Mouse (Mus musculus) liver, embryonic 14.5 days (tissue): ENCODE results near the gene Fam120a. TPM values are rescaled to one million over a fixed set of nuclear protein-coding genes. Genes with fewer than 3 reads are reported as not detected.
A peak's percentile ranks its signal among the peaks of the same experiment; 100 is the strongest.

Experiments used
- ATAC-seq: fragments of 200-750 bp; cut with Nextera tagmentation; 2 replicates; pipeline ENCODE4 v1.8.0; 2017; ENCODE audit warnings: moderate number of reproducible peaks, mild to moderate bottlenecking, moderate library complexity; ENCODE audit not compliant: insufficient read depth
- DNase-seq, 3 experiments: peaks; one replicate each; pipeline ENCODE4 v3.0.0-alpha.2; 2012 to 2013; ENCODE audit warnings: low read depth in 3 of 3, low spot score in 3 of 3
- H3K27ac ChIP-seq: fragments of 300-500 bp; sonication (generic); 2 replicates; pipeline ENCODE4 v1.5.1; 2014; ENCODE audit warnings: moderate library complexity, mild to moderate bottlenecking, control low read depth, inconsistent platforms
- H3K27me3 ChIP-seq: fragments of 300-500 bp; sonication (generic); 2 replicates; pipeline ENCODE4 v1.6.1; 2014; ENCODE audit warnings: mild to moderate bottlenecking, low read length, moderate library complexity; ENCODE audit not compliant: control insufficient read depth, insufficient read depth
- H3K36me3 ChIP-seq: fragments of 300-500 bp; sonication (generic); replicated peaks from 2 replicates; pipeline ENCODE4 v1.6.1; 2014; ENCODE audit warnings: low read depth; ENCODE audit not compliant: control insufficient read depth, insufficient read depth
- H3K4me1 ChIP-seq, 2 experiments: fragments of 200-500 bp in 1 of 2; fragments of 300-500 bp in 1 of 2; sonication (generic) in 1 of 2; replicated peaks; 2 replicates each; pipeline ENCODE4 v1.6.1; 2012 to 2014; ENCODE audit warnings: antibody characterized with exemption in 1 of 2, inconsistent platforms in 1 of 2, low read length in 1 of 2; ENCODE audit not compliant: control insufficient read depth in 2 of 2, insufficient read depth in 2 of 2
- H3K4me2 ChIP-seq: fragments of 300-500 bp; sonication (generic); 2 replicates; pipeline ENCODE4 v1.6.1; 2014; ENCODE audit warnings: low read depth, mild to moderate bottlenecking, control low read depth, moderate library complexity
- H3K4me3 ChIP-seq, 2 experiments: fragments of 200-500 bp in 1 of 2; fragments of 300-500 bp in 1 of 2; sonication (generic) in 1 of 2; 2 replicates each; pipeline ENCODE4 v1.5.1; 2012 to 2014; ENCODE audit warnings: low read depth in 2 of 2, low read length in 2 of 2, mild to moderate bottlenecking in 2 of 2, control low read depth in 1 of 2, inconsistent platforms in 1 of 2, moderate library complexity in 1 of 2; ENCODE audit not compliant: insufficient read depth in 1 of 2
- H3K9ac ChIP-seq: fragments of 300-500 bp; sonication (generic); replicated peaks from 2 replicates; pipeline ENCODE4 v1.6.1; 2014; ENCODE audit warnings: mild to moderate bottlenecking, control low read depth, moderate library complexity
- H3K9me3 ChIP-seq: fragments of 300-500 bp; sonication (generic); 2 replicates; pipeline ENCODE4 v1.6.1; 2016; ENCODE audit warnings: low read length, mixed read lengths; ENCODE audit not compliant: control insufficient read depth
- CTCF ChIP-seq: IDR thresholded peaks from 2 replicates; pipeline ENCODE4 v1.5.1; 2016; ENCODE audit warnings: antibody characterized with exemption, low read depth, control low read depth
- EP300 ChIP-seq: IDR thresholded peaks from 2 replicates; pipeline ENCODE4 v1.6.1; 2016; ENCODE audit warnings: antibody characterized with exemption, low read depth
- WGBS: fragments of 180-500 bp; shearing (Covaris S2); extraction: QIAGEN DNeasy Blood & Tissue Kit; methylation state at CpG from one replicate; pipeline ENCODE4 v1.1.7; 2014; ENCODE audit not compliant: insufficient replicate concordance; 5-methylcytosine and 5-hydroxymethylcytosine counted together
- polyA plus RNA-seq, 2 experiments: library from polyadenylated mRNA; depleted of rRNA in 1 of 2; stranded (reverse) in 1 of 2; unstranded in 1 of 2; fragments of >200 nt; fragmentation: Nextera tagmentation in 1 of 2; extraction: Ambion mirVana in 1 of 2; gene quantifications; 2 replicates each; pipeline versions ENCODE4 v1.2.1 to v1.2.3; 2012 to 2014

The Fam120a gene
- polyA plus RNA-seq, 2 experiments: 19.1 to 37.4 TPM

DNA sequence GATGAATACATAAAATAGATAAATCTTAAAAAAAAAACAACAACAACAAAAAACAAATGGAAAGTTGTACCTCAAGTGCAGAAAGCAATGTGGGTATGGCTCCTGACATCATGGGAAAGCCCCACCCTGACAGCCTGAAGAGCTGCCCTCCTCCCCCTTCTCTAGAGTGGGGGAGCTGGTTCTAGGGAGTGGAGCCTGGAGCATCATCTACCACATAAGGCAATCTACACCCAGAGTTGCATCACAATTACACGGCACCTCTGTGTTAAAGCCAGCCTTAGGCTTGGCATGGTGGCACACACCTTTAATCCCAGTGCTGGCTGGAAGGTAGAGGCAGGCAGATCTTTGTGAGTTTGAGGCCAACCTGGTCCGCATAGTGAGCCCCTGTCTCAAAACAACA, 6.9 kb upstream of the Fam120a start:
- no peak for DNase-seq
- H3K36me3 ChIP-seq: no peaks in the 10 kb centered on the region
- no peak overlapping the region for H3K9ac ChIP-seq
- TF ChIP-seq EP300: no peak
- H3K9me3 ChIP-seq: no peaks in the 10 kb centered on the region
- WGBS: 64% methylated on average over 2 of the region's 2 CpGs
- no peak overlapping the region for H3K27ac ChIP-seq
- H3K4me1 ChIP-seq: peaks cover 10 to 15% of the 10 kb centered on the region in 2 experiments
- no peaks in the 10 kb centered on the region for H3K27me3 ChIP-seq
- no peak overlapping the region for H3K4me3 ChIP-seq
- H3K4me2 ChIP-seq: no peak overlapping the region
- ATAC-seq: no peak

DNA sequence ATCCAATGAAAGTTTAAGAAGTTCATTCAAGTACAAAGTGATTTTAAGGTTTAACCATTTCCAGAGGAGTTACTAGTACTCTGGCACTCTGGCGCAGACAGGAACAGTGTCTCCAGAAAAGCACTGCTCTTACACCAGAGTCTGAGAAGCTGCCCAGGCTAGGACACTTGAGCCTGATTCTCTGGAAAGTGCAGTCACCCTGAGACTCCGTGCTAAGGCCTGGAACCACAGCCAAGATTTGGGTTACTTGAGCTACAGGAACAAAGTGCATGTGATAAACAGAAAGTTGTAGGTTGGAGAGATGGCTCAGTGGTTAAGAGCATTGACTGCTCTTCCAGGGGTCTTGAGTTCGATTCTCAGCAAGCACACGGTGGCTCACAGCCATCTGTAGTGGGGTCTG, 6.4 kb upstream of the Fam120a start:
- peaks cover 15% of the 10 kb centered on the region in 2 experiments for H3K4me1 ChIP-seq
- 0 out of 2 replicates have a peak, but pooled peaks have one; percentile 19 for TF ChIP-seq CTCF
- no peak for TF ChIP-seq EP300

DNA sequence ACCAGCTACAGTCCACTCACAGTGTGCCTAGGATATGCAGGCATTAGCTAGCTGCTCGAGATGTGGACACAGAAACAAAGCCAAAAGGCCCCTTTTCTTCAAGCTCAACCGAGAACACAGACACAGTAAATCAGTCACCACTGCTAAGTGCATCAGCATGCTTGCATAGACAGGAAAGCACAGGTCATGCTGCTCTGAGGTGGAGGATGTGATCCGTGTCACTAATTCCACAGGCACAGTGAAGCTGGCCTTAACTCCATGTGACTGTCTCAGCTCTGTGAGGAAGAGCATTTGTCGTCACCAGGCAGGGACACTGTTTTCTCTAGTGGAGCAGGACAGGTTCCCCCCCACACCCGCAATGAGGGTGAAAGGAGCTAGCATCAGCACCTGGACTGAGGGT, 5.4 kb upstream of the Fam120a start:
- Histone ChIP-seq H3K4me3 (no peak overlapping the region), H3K4me2 (no peak overlapping the region), H3K4me1 (peaks cover 14 to 15% of the 10 kb centered on the region in 2 experiments), H3K27me3 (no peaks in the 10 kb centered on the region), H3K9ac (no peak overlapping the region), H3K9me3 (no peaks in the 10 kb centered on the region), H3K36me3 (no peaks in the 10 kb centered on the region), H3K27ac (no peak overlapping the region)
- 67% methylated on average over 5 of the region's 5 CpGs for WGBS
- no peak for DNase-seq
- no peak for ATAC-seq
- TF ChIP-seq EP300: no peak
- no peak for TF ChIP-seq CTCF

More for the DNA sequence above, 6.4 kb upstream of the Fam120a start:
- H3K27ac ChIP-seq: no peak overlapping the region
- no peak overlapping the region for H3K4me3 ChIP-seq
- H3K27me3 ChIP-seq: no peaks in the 10 kb centered on the region
- H3K36me3 ChIP-seq: no peaks in the 10 kb centered on the region
- no peak overlapping the region for H3K9ac ChIP-seq
- H3K9me3 ChIP-seq: no peaks in the 10 kb centered on the region
- no peak for DNase-seq
- 75% methylated on average over 4 of the region's 4 CpGs for WGBS
- no peak for ATAC-seq
- no peak overlapping the region for H3K4me2 ChIP-seq

DNA sequence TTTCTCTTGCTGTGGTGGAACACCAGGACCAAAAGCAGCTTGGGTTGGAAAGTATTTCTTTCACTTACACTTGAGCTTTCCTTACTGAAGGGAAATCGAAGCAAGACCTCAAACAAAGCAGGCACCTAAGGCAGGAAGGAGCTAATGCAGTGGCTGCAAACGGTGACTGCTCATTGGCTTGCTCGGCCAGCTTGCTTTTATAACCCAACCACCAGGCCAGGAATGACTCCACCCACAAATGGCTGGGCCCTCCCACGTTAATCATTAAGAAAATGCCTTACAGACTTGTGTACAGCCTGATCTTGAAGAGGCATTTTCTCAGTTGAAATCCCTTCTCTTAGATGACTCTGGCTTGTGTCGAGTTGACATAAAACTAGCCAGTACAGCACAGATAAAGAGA, 3.2 kb upstream of the Fam120a start:
- peak overlapping the region; percentile 25 for H3K27ac ChIP-seq
- peak overlapping the region; percentile 29 for H3K4me2 ChIP-seq
- H3K4me3 ChIP-seq: no peak overlapping the region
- H3K9ac ChIP-seq: no peak overlapping the region
- H3K9me3 ChIP-seq: no peaks in the 10 kb centered on the region
- 41% methylated on average over 5 of the region's 5 CpGs for WGBS
- no peak for TF ChIP-seq EP300
- no peak for TF ChIP-seq CTCF
- ATAC-seq: no peak
- H3K36me3 ChIP-seq: no peaks in the 10 kb centered on the region
- peak; percentile 49 to 57 (median 54) for DNase-seq
- peaks cover 12 to 17% of the 10 kb centered on the region in 2 experiments for H3K4me1 ChIP-seq
- H3K27me3 ChIP-seq: no peaks in the 10 kb centered on the region

DNA sequence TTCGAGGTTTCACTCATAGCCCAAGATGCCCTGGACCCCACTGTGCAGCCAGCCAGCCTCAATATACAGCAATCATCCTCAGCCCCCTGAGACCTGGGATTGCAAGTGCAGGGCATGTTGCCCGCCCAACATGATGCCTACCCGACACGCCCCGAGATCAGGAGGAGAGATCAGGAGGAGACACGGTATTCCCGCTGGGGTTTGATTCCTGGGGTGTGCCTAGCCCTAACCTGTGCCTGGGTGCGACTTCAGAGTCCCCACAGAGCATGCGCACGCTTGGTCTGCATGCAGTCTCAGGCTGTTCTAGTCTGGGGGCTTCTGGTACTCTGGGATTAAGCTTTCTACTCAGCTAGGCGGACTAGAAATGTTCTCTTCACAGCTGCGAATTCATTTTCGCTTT, 2.7 kb upstream of the Fam120a start:
- ATAC-seq (no peak), DNase-seq (no peak)
- TF ChIP-seq CTCF (no peak), EP300 (no peak)
- Histone ChIP-seq H3K4me3 (no peak overlapping the region), H3K9ac (no peak overlapping the region), H3K36me3 (no peaks in the 10 kb centered on the region), H3K27ac (peak overlapping the region; percentile 25; the same call in 1 of the 2 replicates), H3K4me1 (peaks cover 17 to 21% of the 10 kb centered on the region in 2 experiments), H3K4me2 (peak overlapping the region; percentile 29), H3K9me3 (no peaks in the 10 kb centered on the region), H3K27me3 (no peaks in the 10 kb centered on the region)
- 77% methylated on average over 13 of the region's 13 CpGs for WGBS
